Mouse (Mus musculus) monocyte, adult 2 months (primary cell): ENCODE data around the gene Thumpd3.

Source experiments
- DNase-seq, 2 experiments: peaks; one replicate each; pipeline ENCODE4 v3.0.0; 2022; ENCODE audit warnings: low spot score in 2 of 2, low read depth in 1 of 2

Gene Thumpd3

GRCm38 (mm10) chr6:113077569-113078030 lies 31.6 kb downstream of the Thumpd3 start:
- peak in 1 of 2 experiments; percentile 5 for DNase-seq

GRCm38 (mm10) chr6:113078031-113078721 lies 32.2 kb downstream of the Thumpd3 start:
- peak; percentile 17 to 29 for DNase-seq

DNA sequence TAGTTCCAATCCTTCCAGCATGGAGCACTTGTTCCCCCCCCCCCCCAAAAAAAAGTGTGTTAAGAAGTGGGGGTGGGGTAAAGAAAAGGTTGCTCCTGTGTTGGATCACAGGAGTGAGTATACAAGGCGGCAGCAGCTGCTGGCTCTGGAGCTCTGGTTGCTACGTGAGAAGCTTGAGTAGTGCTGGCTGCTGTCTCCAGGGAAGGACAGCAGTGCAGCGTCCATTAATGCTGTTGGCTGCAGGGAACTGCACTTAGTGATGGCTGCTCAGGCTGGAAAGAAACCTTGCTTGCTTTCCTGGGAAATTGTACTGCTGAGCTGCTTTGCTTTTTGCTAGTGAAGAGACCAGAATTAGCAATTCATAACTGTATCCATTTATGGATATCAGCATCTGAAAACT lies 33.5 kb downstream of the Thumpd3 start:
- DNase-seq, result no peak

DNA sequence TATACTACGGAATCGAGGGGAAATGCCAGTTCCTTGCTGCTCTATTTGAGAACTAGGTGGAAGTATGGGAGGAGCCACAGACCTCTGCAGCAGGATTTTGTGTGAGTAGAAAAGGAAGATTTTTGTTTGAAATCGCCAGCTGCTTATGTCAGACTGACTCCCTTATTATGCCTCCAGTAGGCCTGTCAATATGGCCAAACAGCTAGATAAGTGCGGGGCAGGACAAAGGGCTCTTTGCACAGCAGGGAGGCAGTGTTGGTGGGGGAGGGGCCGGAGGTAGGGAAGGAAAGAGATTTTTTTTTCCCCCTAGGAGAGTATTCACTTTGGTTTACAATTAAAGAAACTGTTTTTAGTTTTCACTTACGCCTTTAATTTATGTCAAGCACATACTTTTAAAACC lies 36.2 kb downstream of the Thumpd3 start:
- DNase-seq, result no peak

DNA sequence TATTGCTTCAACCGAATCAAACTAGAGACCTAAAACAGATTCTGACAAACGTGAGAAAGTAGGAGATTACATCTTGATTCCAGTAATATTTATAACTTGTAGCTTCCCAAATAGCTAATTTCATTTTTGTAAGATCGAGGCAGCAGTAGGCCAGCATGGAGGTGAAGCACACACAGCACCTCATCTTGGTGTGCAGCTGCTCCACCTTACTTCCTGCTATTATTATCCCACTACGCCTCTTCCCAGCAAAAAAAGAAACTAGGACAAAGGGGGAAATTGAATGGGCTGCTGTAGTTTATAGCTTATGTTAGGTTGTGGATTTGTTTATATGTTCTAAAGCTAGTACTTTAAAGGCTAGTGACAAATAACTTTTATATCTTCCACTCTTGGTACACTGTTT lies 38.6 kb downstream of the Thumpd3 start:
- no peak for DNase-seq

DNA sequence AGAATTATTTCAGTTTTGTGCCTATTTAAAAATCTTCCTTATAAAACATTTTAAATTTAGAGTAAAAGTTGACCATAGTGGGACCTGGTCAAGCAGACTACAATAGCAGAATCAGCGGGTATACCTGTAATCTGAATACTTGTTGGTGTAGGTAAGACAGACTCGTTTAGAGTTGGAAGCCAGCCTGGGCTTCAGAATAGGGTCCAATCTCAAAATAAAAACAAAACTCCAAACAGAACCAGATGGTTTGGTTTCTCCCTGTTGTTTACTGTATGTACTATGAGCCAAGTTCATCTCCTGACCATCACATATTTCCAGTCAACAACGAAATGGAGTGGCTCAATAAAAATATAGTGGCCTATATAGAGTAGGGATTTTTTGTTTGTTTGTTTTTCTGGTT lies 47.2 kb downstream of the Thumpd3 start:
- no peak for DNase-seq

GRCm38 (mm10) chr6:113095547-113095946 lies 49.5 kb downstream of the Thumpd3 start:
- no peak for DNase-seq

DNA sequence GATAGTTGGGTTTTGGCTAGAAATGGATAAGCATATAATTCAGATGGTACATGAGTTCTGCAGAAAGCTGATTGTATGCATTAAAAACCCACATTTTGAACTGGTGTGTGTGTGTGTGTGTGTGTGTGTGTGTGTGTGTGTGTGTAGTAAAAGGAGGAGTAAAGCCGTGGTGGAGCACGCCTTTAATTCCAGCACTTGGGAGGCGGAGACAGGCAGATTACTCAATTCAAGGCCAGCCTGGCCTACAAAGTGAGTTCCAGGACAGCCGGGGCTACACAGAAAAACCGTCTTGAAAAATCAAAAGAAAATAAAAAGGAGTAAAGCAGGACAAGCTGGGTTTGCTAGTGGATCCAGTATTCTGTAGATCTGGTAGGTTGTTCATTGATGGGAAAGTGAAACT lies 51.6 kb downstream of the Thumpd3 start:
- DNase-seq, result no peak

GRCm38 (mm10) chr6:113099640-113100289 lies 53.7 kb downstream of the Thumpd3 start:
- DNase-seq, result no peak

- no peak for DNase-seq
These were observed 56.5 kb downstream of the Thumpd3 start for GRCm38 (mm10) chr6:113102541-113102940.

GRCm38 (mm10) chr6:113103765-113104164 lies 57.7 kb downstream of the Thumpd3 start:
- DNase-seq, result peak; percentile 8 to 40

- DNase-seq, result no peak
These were observed 63.4 kb downstream of the Thumpd3 start for GRCm38 (mm10) chr6:113109378-113109777.

GRCm38 (mm10) chr6:113109956-113110355 lies 63.9 kb downstream of the Thumpd3 start:
- DNase-seq, result no peak
